8 mouse cellular contexts compared by ENCODE assay signal in genomic region chr3:54736101-54736927, GRCm38 (mm10). TPM values are rescaled to one million over a fixed set of nuclear protein-coding genes. Genes with fewer than 3 reads are reported as not detected.
DNase-seq lines count a peak whose midpoint lies in the region; ATAC-seq and TF ChIP-seq lines count a peak whose summit lies in the region.

No protein-coding gene starts in this region.

- peak overlapping the region; percentile 92 for H3K9ac ChIP-seq in kidney, embryonic 16.5 days (replicated peaks; ENCODE audit: low read length)
- H3K9ac ChIP-seq in midbrain, embryonic 15.5 days: peak overlapping the region; percentile 95

- TF ChIP-seq CTCF in thymus, adult 2 months (IDR thresholded peaks at IDR 0.05; ENCODE audit: borderline replicate concordance, control insufficient read depth, extremely low read depth, insufficient read depth, low read length, poor library complexity): no peak

- no peaks in the 10 kb centered on the region for H3K27me3 ChIP-seq in thymus, adult 2 months (ENCODE audit: control insufficient read depth, insufficient read depth, low read length)
- H3K27me3 ChIP-seq in heart, embryonic 10.5 days (ENCODE audit: insufficient read depth, poor library complexity, severe bottlenecking): no peaks in the 10 kb centered on the region
- no peaks in the 10 kb centered on the region for H3K27me3 ChIP-seq in kidney, embryonic 16.5 days (ENCODE audit: insufficient read depth, low read length)
- H3K27me3 ChIP-seq in midbrain, embryonic 15.5 days (replicated peaks): no peaks in the 10 kb centered on the region

- no peak for TF ChIP-seq POLR2A in thymus, adult 2 months (IDR thresholded peaks at IDR 0.05; ENCODE audit: control insufficient read depth, extremely low read depth, insufficient read depth, low read length, poor library complexity)

- H3K36me3 ChIP-seq in thymus, adult 2 months (ENCODE audit: control insufficient read depth, insufficient read depth, low read length): peaks cover 12% of the 10 kb centered on the region
- peaks cover 49% of the 10 kb centered on the region for H3K36me3 ChIP-seq in heart, embryonic 10.5 days
- H3K36me3 ChIP-seq in kidney, embryonic 16.5 days (ENCODE audit: insufficient read depth, low read length): peaks cover 27% of the 10 kb centered on the region
- H3K36me3 ChIP-seq in midbrain, embryonic 15.5 days (replicated peaks): peaks cover 13% of the 10 kb centered on the region; the same call in 1 of the 2 replicates

- DNase-seq in CD4-positive, CD25-positive, alpha-beta regulatory T cell, adult 2 months (ENCODE audit: low read depth, low spot score): peak; percentile 20
- DNase-seq in thymus, adult 2 months: peak; percentile 14
- DNase-seq in thymus, adult 18-20 months: no peak
- no peak for DNase-seq in heart, embryonic 10.5 days (ENCODE audit: low spot score)
- no peak for DNase-seq in urinary bladder, adult 2 months (ENCODE audit: low spot score)

- H3K4me2 ChIP-seq in kidney, embryonic 16.5 days (replicated peaks; ENCODE audit: low read depth, low read length): peak overlapping the region; percentile 79
- H3K4me2 ChIP-seq in midbrain, embryonic 15.5 days: peak overlapping the region; percentile 84

- peak overlapping the region; percentile 91; the same call in 1 of the 2 replicates for H3K4me3 ChIP-seq in thymus, adult 2 months (ENCODE audit: control insufficient read depth, insufficient read depth, low read length)
- H3K4me3 ChIP-seq in heart, embryonic 10.5 days: peak overlapping the region; percentile 95
- H3K4me3 ChIP-seq in kidney, embryonic 16.5 days (ENCODE audit: low read length): peak overlapping the region; percentile 70
- peak overlapping the region; percentile 86 for H3K4me3 ChIP-seq in midbrain, embryonic 15.5 days

- H3K27ac ChIP-seq in thymus, adult 2 months (ENCODE audit: control insufficient read depth, insufficient read depth, low read length): no peak overlapping the region
- H3K27ac ChIP-seq in heart, embryonic 10.5 days: peak overlapping the region; percentile 98
- peak overlapping the region; percentile 100 for H3K27ac ChIP-seq in kidney, embryonic 16.5 days (ENCODE audit: low read length)
- peak overlapping the region; percentile 98 for H3K27ac ChIP-seq in midbrain, embryonic 15.5 days

- ATAC-seq in CD4-positive, CD25-positive, alpha-beta regulatory T cell, adult 4 months: no peak
- ATAC-seq in kidney, embryonic 16.5 days (ENCODE audit: low FRiP score, low TSS enrichment): no peak
- no peak; the same call in 1 of the 2 replicates for ATAC-seq in midbrain, embryonic 15.5 days (replicated peaks)

- H3K4me1 ChIP-seq in thymus, adult 2 months (replicated peaks; ENCODE audit: control insufficient read depth, insufficient read depth, low read length): peaks cover 6% of the 10 kb centered on the region; the same call in 1 of the 2 replicates
- no peaks in the 10 kb centered on the region for H3K4me1 ChIP-seq in heart, embryonic 10.5 days
- H3K4me1 ChIP-seq in kidney, embryonic 16.5 days (ENCODE audit: insufficient read depth, low read length): peaks cover 8% of the 10 kb centered on the region
- peaks cover 22% of the 10 kb centered on the region for H3K4me1 ChIP-seq in midbrain, embryonic 15.5 days

- H3K9me3 ChIP-seq in heart, embryonic 10.5 days: no peaks in the 10 kb centered on the region
- no peaks in the 10 kb centered on the region for H3K9me3 ChIP-seq in kidney, embryonic 16.5 days (ENCODE audit: low read length)
- no peaks in the 10 kb centered on the region for H3K9me3 ChIP-seq in midbrain, embryonic 15.5 days

- 48% methylated on average over 18 of the region's 18 CpGs for WGBS in thymus, adult 2 months
- WGBS in heart, embryonic 10.5 days: 60% methylated on average over 18 of the region's 18 CpGs
- 51% methylated on average over 18 of the region's 18 CpGs for WGBS in kidney, embryonic 16.5 days
- WGBS in midbrain, embryonic 15.5 days: 57% methylated on average over 18 of the region's 18 CpGs

RNA-seq across cellular contexts. Expression of gene Alg5, which starts 1.0 kb away (rescaled TPM):
- polyA plus RNA-seq in CD4-positive, CD25-positive, alpha-beta regulatory T cell, adult 4 months (2017; shearing (Covaris generic)): 10 to 100 TPM; 91.2 to 92.6 TPM
- 13.2 and 15.7 TPM in 2 replicates for polyA plus RNA-seq in thymus, adult 2 months (2012; rRNA removed)
- 39.5 and 49.1 TPM in 2 replicates for polyA plus RNA-seq in heart, embryonic 10.5 days (2016; fragmentation: Nextera tagmentation; extraction: Ambion mirVana)
- 58.8 TPM in 2 replicates for polyA plus RNA-seq in kidney, embryonic 16.5 days (2015; fragmentation: Nextera tagmentation; extraction: Ambion mirVana)
- 41.4 and 47.0 TPM in 2 replicates for polyA plus RNA-seq in midbrain, embryonic 15.5 days (2015; fragmentation: Nextera tagmentation; extraction: Ambion mirVana)
- 33.8 and 41.4 TPM in 2 replicates for polyA plus RNA-seq in urinary bladder, adult 2 months (2012; rRNA removed)

RNA-seq across cellular contexts. Expression of gene Exosc8, which starts 1.1 kb away (rescaled TPM):
- polyA plus RNA-seq in CD4-positive, CD25-positive, alpha-beta regulatory T cell, adult 4 months (2017; shearing (Covaris generic)): 100 to 1,000 TPM; 218 to 259 TPM
- 73.9 and 76.4 TPM in 2 replicates for polyA plus RNA-seq in thymus, adult 2 months (2012; rRNA removed)
- 120 and 156 TPM in 2 replicates for polyA plus RNA-seq in heart, embryonic 10.5 days (2016; fragmentation: Nextera tagmentation; extraction: Ambion mirVana)
- 134 and 136 TPM in 2 replicates for polyA plus RNA-seq in kidney, embryonic 16.5 days (2015; fragmentation: Nextera tagmentation; extraction: Ambion mirVana)
- polyA plus RNA-seq in midbrain, embryonic 15.5 days (2015; fragmentation: Nextera tagmentation; extraction: Ambion mirVana): 74.2 and 81.5 TPM in 2 replicates
- polyA plus RNA-seq in urinary bladder, adult 2 months (2012; rRNA removed): 33.2 and 49.7 TPM in 2 replicates

RNA-seq across cellular contexts. Expression of gene Smad9, which starts 19.1 kb away (rescaled TPM):
- not detected for polyA plus RNA-seq in CD4-positive, CD25-positive, alpha-beta regulatory T cell, adult 4 months (2017; shearing (Covaris generic))
- polyA plus RNA-seq in thymus, adult 2 months (2012; rRNA removed): 0.20 and 0.36 TPM in 2 replicates
- 1.2 and 1.9 TPM in 2 replicates for polyA plus RNA-seq in heart, embryonic 10.5 days (2016; fragmentation: Nextera tagmentation; extraction: Ambion mirVana)
- polyA plus RNA-seq in kidney, embryonic 16.5 days (2015; fragmentation: Nextera tagmentation; extraction: Ambion mirVana): 1.4 and 1.6 TPM in 2 replicates
- polyA plus RNA-seq in midbrain, embryonic 15.5 days (2015; fragmentation: Nextera tagmentation; extraction: Ambion mirVana): 0.30 and 0.46 TPM in 2 replicates
- polyA plus RNA-seq in urinary bladder, adult 2 months (2012; rRNA removed): 7.6 and 10.3 TPM in 2 replicates

RNA-seq across cellular contexts. Expression of gene Gm21958, which starts 22.2 kb away (rescaled TPM):
- 1 to 10 TPM in 1 of 2 experiments, not detected in 1; 3.5 TPM for polyA plus RNA-seq in CD4-positive, CD25-positive, alpha-beta regulatory T cell, adult 4 months (2017; shearing (Covaris generic))
- not detected in 2 replicates for polyA plus RNA-seq in thymus, adult 2 months (2012; rRNA removed)
- 0.63 TPM in 1 of 2 replicates, not detected in the other for polyA plus RNA-seq in heart, embryonic 10.5 days (2016; fragmentation: Nextera tagmentation; extraction: Ambion mirVana)
- 0.58 TPM in 1 of 2 replicates, not detected in the other for polyA plus RNA-seq in kidney, embryonic 16.5 days (2015; fragmentation: Nextera tagmentation; extraction: Ambion mirVana)
- polyA plus RNA-seq in midbrain, embryonic 15.5 days (2015; fragmentation: Nextera tagmentation; extraction: Ambion mirVana): not detected in 2 replicates
- not detected in 2 replicates for polyA plus RNA-seq in urinary bladder, adult 2 months (2012; rRNA removed)

RNA-seq across cellular contexts. Expression of gene Supt20, which starts 43.7 kb away (rescaled TPM):
- 100 to 1,000 TPM; 245 to 256 TPM for polyA plus RNA-seq in CD4-positive, CD25-positive, alpha-beta regulatory T cell, adult 4 months (2017; shearing (Covaris generic))
- polyA plus RNA-seq in thymus, adult 2 months (2012; rRNA removed): 103 and 117 TPM in 2 replicates
- 77.3 and 91.8 TPM in 2 replicates for polyA plus RNA-seq in heart, embryonic 10.5 days (2016; fragmentation: Nextera tagmentation; extraction: Ambion mirVana)
- polyA plus RNA-seq in kidney, embryonic 16.5 days (2015; fragmentation: Nextera tagmentation; extraction: Ambion mirVana): 110 and 118 TPM in 2 replicates
- polyA plus RNA-seq in midbrain, embryonic 15.5 days (2015; fragmentation: Nextera tagmentation; extraction: Ambion mirVana): 79.1 and 90.1 TPM in 2 replicates
- polyA plus RNA-seq in urinary bladder, adult 2 months (2012; rRNA removed): 66.8 and 68.4 TPM in 2 replicates

Comparison
In these comparisons a context has a peak if more than half of its experiments do, and no peak if none do; other contexts are left out.
1. DNase-seq: peak in CD4-positive, CD25-positive, alpha-beta regulatory T cell, adult 2 months (single experiment) and thymus, adult 2 months (single experiment); none in thymus, adult 18-20 months (0 of 2), heart, embryonic 10.5 days (single experiment) and urinary bladder, adult 2 months (single experiment).
2. Peak in every context shown above with its lines, with median percentiles within 50 percentile points of each other: H3K4me3 ChIP-seq.